Mouse (Mus musculus) embryonic facial prominence, embryonic 14.5 days (tissue): ENCODE measurements around the gene Evx2. TPM values are rescaled to one million over a fixed set of nuclear protein-coding genes. Genes with fewer than 3 reads are reported as not detected.

Source experiments
- ATAC-seq: fragments of 200-750 bp; cut with Nextera tagmentation; 2 replicates; pipeline ENCODE4 v1.8.0; 2017; ENCODE audit warnings: low read depth, moderate number of reproducible peaks, moderate TSS enrichment
- DNase-seq: peaks from one replicate; pipeline ENCODE4 v3.0.0-alpha.2; 2015; ENCODE audit warnings: low spot score
- H3K27ac ChIP-seq: fragments of 300-500 bp; sonication (generic); replicated peaks from 2 replicates; pipeline ENCODE4 v1.5.1; 2014; ENCODE audit warnings: low read depth, mild to moderate bottlenecking, low read length, moderate library complexity
- H3K27me3 ChIP-seq: fragments of 300-500 bp; sonication (generic); replicated peaks from 2 replicates; pipeline ENCODE4 v1.6.1; 2014; ENCODE audit warnings: low read length; ENCODE audit not compliant: control insufficient read depth, insufficient read depth
- H3K36me3 ChIP-seq: fragments of 300-500 bp; sonication (generic); 2 replicates; pipeline ENCODE4 v1.6.1; 2014; ENCODE audit warnings: low read length, mixed read lengths; ENCODE audit not compliant: control insufficient read depth, insufficient read depth
- H3K4me1 ChIP-seq: fragments of 300-500 bp; sonication (generic); 2 replicates; pipeline ENCODE4 v1.6.1; 2014; ENCODE audit warnings: antibody characterized with exemption, low read length; ENCODE audit not compliant: control insufficient read depth, insufficient read depth
- H3K4me2 ChIP-seq: fragments of 300-500 bp; sonication (generic); 2 replicates; pipeline ENCODE4 v1.6.1; 2014; ENCODE audit warnings: low read depth, mild to moderate bottlenecking, low read length, moderate library complexity, mixed read lengths
- H3K4me3 ChIP-seq: fragments of 300-500 bp; sonication (generic); 2 replicates; pipeline ENCODE4 v1.5.1; 2014; ENCODE audit warnings: low read depth, mild to moderate bottlenecking, low read length
- H3K9ac ChIP-seq: fragments of 300-500 bp; sonication (generic); 2 replicates; pipeline ENCODE4 v1.6.1; 2014; ENCODE audit warnings: low read depth, mild to moderate bottlenecking, low read length, moderate library complexity, mixed read lengths
- H3K9me3 ChIP-seq: fragments of 300-500 bp; sonication (generic); 2 replicates; pipeline ENCODE4 v1.6.1; 2016; ENCODE audit warnings: low read length; ENCODE audit not compliant: control insufficient read depth
- WGBS: fragments of 180-500 bp; shearing (Covaris S2); extraction: QIAGEN DNeasy Blood & Tissue Kit; methylation state at CpG from one replicate; pipeline ENCODE4 v1.1.7; 2014; 5-methylcytosine and 5-hydroxymethylcytosine counted together
- polyA plus RNA-seq: library from polyadenylated mRNA; unstranded; fragments of >200 nt; fragmentation: Nextera tagmentation; extraction: Ambion mirVana; gene quantifications from 2 replicates; pipeline ENCODE4 v1.2.1, GENCODE M21; 2014

Evx2 gene
- polyA plus RNA-seq, 1 experiment from 2014 or later: not detected

DNA sequence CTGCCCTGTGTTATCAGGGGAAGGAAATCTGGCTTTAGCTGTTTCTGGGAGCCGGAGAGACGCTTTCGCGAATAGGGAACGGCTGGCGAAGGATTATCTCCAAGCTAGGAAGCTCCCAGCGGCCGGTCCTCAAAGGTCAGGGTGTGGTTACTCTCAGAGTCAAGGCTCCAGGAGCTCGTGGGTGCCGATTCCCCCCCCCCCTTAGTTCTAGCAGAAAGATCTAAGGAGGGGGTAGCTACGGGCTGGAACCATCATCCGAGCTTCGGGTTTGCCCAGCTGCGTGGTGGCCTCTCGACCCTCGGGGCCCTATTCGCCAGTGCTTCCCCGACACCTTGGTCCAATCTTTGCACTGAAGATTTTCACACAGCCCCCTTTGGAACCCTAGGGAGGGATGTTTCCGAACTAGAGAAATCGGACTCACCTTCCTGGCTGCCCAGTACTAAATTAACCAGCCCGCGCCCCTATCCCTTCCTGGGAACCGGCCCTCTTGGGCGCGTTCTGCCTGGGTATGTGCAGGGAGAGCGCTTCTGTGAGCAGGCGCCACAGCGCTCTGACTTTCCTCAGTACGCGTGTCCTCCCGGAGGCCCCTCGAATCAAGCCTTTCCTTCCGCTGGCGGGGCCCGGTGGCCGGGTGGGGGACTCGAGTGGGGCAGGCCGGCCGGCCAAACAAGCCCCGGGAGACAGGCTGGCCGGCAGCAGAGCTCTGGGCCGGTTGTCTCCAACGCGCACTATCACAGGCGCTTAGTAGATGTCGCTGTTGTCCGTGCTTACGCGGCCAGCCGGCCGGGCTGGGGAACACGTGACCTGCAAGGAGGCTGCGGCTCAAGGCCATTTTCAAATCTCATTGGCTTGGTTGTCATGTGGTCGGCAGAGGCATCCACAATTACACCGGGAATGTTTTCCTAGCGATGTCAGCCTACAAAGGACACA, 31.9 kb upstream of the Evx2 start, which contains the start of gene Hoxd10:
Gene Hoxd10, plus strand, starts transcription at position 903 of the 930 bp plus-strand sequence.
- Histone ChIP-seq H3K27me3 (peaks cover 98% of the 10 kb centered on the region), H3K9ac (no peak within 1 kb of the TSS), H3K4me3 (peak within 1 kb of the TSS; percentile 22), H3K36me3 (no peaks in the 10 kb centered on the region), H3K27ac (no peak within 1 kb of the TSS), H3K9me3 (no peaks in the 10 kb centered on the region), H3K4me2 (peak within 1 kb of the TSS; percentile 36; the same call in 1 of the 2 replicates), H3K4me1 (no peaks in the 10 kb centered on the region)
- DNase-seq: peak; percentile 75
- WGBS: 1% methylated on average over 49 of the region's 56 CpGs
- peak; percentile 66; the same call in 1 of the 2 replicates for ATAC-seq

DNA sequence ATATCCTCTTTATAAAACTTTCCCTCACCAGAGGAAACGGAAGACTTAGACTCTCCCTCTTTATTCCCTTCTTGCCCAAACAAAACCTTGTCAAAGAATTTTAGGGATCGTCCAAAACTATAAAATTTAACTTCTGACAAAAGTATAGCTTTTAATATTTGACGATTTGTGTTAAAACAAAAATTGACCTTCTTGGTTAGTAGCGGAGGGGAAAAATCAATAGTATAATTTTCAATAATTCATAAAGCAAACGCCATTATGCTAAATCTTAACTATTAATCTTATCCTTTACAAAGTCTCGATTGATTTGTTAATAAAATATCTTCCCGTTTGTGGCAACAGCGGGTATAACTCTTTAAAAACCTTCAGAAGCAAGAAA, 31.0 kb upstream of the Evx2 start:
- Histone ChIP-seq H3K4me3 (no peak overlapping the region), H3K9me3 (no peaks in the 10 kb centered on the region), H3K36me3 (no peaks in the 10 kb centered on the region), H3K4me2 (no peak overlapping the region), H3K27ac (no peak overlapping the region), H3K4me1 (no peaks in the 10 kb centered on the region), H3K9ac (no peak overlapping the region), H3K27me3 (peaks cover 97% of the 10 kb centered on the region)
- DNase-seq: no peak
- 8% methylated on average over 8 of the region's 8 CpGs for WGBS
- ATAC-seq: no peak

DNA sequence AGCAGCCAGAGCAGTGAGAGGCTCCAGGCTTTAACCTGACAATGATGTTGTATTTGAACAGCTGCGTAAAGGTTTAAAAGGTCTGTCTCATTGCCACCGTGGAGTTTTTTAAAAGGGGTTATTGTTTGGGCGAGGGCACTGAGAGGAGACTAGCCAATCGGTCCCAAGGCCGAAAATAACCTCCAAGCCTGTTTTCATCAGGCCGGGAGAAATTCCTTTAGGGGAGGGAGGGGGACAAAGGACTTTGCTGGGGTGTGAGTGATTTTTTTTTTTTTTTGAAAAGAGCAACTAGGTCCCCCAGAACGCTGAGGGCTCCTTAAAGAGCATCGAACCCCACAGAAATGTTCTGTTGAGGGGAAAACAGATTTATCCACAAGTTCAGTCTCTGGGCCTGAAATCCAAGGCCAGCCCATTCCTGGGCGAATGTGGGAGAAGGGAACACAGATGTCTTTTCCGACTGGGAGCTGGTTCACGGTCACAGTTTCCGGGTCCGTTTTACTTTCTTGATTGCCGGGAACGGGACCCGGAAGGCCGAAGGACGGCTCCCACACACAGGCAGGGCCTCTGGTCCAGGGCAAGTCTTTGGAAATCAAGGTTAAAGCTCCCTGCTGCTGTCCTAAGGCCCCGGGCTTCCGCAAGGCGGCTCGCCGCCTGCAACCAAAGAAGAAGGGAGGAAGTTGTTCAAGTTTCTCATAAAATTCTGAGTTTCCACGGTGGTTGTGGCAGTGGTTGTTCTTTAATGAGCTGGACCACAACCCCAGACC, 30.4 kb upstream of the Evx2 start:
- DNase-seq (no peak), ATAC-seq (no peak)
- Histone ChIP-seq H3K36me3 (no peaks in the 10 kb centered on the region), H3K9me3 (no peaks in the 10 kb centered on the region), H3K27me3 (peaks cover 97% of the 10 kb centered on the region), H3K27ac (no peak overlapping the region), H3K4me2 (no peak overlapping the region), H3K9ac (no peak overlapping the region), H3K4me1 (no peaks in the 10 kb centered on the region), H3K4me3 (no peak overlapping the region)
- 2% methylated on average over 24 of the region's 24 CpGs for WGBS

DNA sequence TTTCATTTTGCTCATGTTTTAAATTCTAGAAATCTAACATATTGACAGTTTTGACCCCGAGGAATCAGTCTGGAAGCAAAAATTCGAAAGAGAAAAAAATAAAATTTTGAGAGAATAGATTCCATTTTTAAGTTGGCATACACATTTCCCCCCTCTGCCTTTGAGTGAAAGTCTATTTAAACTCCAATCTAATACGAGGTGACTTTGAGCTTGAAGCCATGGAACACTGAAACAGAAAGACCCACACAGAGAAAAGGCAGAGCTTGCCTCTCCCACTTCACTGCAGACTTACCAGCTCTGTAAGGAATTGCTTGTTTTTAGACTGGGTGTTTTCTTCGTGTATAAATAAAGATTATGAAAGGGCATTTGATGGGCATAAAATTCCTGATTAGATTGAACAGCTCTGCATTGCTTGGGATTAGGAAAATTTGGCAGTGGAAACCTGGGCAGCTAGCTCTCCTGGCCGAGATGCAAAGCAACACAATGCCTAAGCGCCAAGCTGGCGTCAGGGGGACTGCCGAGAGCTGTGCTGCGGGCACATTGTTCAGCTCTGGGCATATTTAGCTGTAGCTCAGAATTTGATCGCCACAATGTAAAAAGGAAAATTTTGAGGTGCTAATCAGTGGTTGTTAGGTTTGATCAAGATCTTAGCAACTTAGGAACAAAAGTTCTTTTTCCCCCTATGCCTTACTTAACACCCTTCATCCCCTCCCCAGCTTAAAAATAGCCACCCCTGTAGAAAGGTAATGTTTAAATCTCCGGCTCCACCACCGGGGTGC, 29.6 kb upstream of the Evx2 start:
- H3K4me3 ChIP-seq: no peak overlapping the region
- no peak overlapping the region for H3K9ac ChIP-seq
- no peak for ATAC-seq
- peaks cover 97% of the 10 kb centered on the region for H3K27me3 ChIP-seq
- no peak for DNase-seq
- H3K27ac ChIP-seq: no peak overlapping the region
- no peak overlapping the region for H3K4me2 ChIP-seq
- no peaks in the 10 kb centered on the region for H3K9me3 ChIP-seq
- no peaks in the 10 kb centered on the region for H3K36me3 ChIP-seq
- H3K4me1 ChIP-seq: no peaks in the 10 kb centered on the region
- 4% methylated on average over 12 of the region's 12 CpGs for WGBS

DNA sequence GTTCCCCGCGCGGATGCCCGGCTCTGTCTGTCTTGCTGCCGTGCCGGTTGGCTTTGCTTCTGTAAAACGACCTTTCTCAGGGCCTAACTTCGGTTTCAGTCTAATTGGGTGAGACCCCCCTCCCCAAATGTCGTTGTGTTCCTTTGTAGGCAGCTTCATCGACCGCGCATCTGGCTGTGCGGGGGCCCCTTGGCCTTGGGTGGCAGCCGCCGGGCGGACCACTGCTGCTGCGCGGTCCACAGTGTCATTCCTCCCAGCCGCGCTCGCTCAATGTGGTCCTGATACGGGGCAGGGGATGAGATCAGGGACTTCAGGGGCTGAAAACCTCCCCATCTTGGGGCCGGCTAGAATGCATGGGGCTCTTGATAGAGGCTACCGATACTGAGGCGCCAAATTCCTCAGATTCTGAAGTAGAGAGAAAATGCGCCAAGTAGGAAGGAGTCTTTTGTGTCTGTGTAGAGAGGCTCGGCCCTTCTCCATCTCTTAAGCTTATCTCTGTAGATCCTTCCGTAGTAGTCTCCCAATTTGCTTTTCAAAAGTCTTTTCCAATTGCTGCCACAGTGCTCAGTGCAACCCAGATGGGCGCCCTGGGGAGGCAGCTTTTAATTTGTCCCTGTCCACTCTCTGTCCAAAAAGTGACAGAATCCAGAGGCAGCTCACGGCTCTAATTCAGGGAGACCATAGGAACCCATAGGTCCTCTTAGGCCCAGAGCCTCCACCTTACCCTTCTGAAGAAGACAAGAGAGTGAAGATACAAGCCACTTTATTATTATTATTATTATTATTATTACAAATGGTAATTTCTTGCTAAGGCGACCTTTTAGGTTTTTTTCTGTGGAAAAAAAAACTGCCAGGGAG, 28.6 kb upstream of the Evx2 start:
- DNase-seq (no peak), ATAC-seq (no peak)
- H3K4me2 ChIP-seq: no peak overlapping the region
- H3K4me1 ChIP-seq: 0 out of 2 replicates have a peak, but pooled peaks cover 1% of the 10 kb centered on the region
- H3K36me3 ChIP-seq: no peaks in the 10 kb centered on the region
- WGBS: 1% methylated on average over 31 of the region's 31 CpGs
- no peak overlapping the region for H3K27ac ChIP-seq
- H3K9ac ChIP-seq: no peak overlapping the region
- H3K4me3 ChIP-seq: no peak overlapping the region
- peaks cover 97% of the 10 kb centered on the region for H3K27me3 ChIP-seq
- no peaks in the 10 kb centered on the region for H3K9me3 ChIP-seq

DNA sequence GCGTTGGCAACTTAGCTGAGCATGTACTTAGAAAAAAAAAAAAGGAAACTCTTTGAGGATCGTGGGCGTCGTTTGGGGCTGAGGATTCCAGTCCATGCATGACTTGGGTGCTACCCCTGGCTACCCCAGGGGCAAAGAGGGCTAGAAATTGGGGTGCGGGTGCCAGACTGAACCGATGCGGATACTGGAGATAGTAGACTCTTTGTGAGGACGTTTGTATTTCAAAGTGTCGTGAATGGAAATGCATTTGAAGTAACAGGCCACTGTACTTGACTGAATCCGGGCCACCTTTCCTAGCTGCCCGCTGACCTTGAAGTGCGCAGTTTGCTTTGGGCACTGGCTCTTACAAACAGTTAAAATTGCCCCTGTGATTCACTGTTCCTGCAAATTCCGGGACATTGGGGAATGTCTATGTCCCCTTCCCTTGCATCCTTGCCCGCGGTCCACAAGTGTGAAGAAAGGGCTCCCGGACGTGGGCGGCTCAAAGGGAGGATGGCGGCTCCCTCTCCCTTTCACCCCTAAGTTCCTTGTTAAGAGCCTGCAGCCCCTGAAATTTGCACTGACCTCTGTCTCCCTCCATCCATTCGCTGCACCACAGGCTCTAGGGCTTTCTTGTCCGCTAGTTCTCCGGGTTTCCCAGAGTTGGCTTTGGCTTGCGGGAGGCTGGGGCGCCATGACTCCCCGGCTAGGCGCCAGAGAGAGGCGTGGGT, 27.8 kb upstream of the Evx2 start:
- H3K4me2 ChIP-seq: no peak overlapping the region
- H3K4me3 ChIP-seq: no peak overlapping the region
- DNase-seq (no peak), ATAC-seq (no peak)
- H3K27me3 ChIP-seq: peaks cover 97% of the 10 kb centered on the region
- no peak overlapping the region for H3K27ac ChIP-seq
- no peaks in the 10 kb centered on the region for H3K36me3 ChIP-seq
- 0 out of 2 replicates have a peak, but pooled peaks cover 4% of the 10 kb centered on the region for H3K4me1 ChIP-seq
- H3K9me3 ChIP-seq: no peaks in the 10 kb centered on the region
- no peak overlapping the region for H3K9ac ChIP-seq
- WGBS: 1% methylated on average over 27 of the region's 27 CpGs

DNA sequence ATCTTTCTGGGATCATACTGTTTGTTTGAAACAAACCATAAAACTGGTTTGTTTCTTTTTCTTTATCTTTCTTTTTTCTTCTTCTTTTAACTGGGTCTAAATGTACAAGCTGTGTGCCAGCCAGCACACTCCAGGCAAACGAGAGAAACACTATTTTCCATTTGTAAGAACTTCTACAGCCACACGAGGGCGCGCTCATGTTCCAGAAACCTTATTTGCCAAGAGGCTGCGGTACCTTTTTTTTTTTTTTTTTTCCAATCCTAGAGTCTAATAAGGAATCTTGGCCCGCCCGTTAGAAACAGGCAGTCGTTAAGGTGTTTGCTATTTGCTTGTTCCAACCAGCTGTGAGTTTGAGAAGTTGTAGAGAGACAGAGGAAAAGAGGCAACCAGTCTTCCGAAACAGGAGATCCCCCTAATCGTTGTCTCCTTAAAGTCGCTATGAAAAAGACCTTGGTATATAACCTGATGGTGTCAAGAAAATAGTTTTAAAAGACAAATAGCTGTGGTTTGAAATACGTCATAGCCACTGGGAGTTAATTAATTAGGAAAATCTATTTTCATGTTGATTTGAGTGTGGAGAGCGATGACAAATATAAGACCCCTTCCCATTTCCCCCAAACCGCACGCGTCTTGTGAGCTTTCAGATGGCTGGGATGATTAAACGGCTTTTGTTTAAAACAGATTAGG, 27.1 kb upstream of the Evx2 start:
- DNase-seq (peak; percentile 89), ATAC-seq (no peak)
- no peak overlapping the region for H3K9ac ChIP-seq
- H3K9me3 ChIP-seq: no peaks in the 10 kb centered on the region
- no peak overlapping the region for H3K4me2 ChIP-seq
- no peak overlapping the region for H3K27ac ChIP-seq
- 5% methylated on average over 17 of the region's 17 CpGs for WGBS
- no peak overlapping the region for H3K4me3 ChIP-seq
- 0 out of 2 replicates have a peak, but pooled peaks cover 4% of the 10 kb centered on the region for H3K4me1 ChIP-seq
- peaks cover 97% of the 10 kb centered on the region for H3K27me3 ChIP-seq
- no peaks in the 10 kb centered on the region for H3K36me3 ChIP-seq
